Mouse (Mus musculus): ENCODE results near the gene Irgm1. TPM values are rescaled to one million over a fixed set of nuclear protein-coding genes. Genes with fewer than 3 reads are reported as not detected.

Irgm1 gene
- 35.5 TPM for polyA plus RNA-seq (2017; shearing (Covaris generic))

DNA sequence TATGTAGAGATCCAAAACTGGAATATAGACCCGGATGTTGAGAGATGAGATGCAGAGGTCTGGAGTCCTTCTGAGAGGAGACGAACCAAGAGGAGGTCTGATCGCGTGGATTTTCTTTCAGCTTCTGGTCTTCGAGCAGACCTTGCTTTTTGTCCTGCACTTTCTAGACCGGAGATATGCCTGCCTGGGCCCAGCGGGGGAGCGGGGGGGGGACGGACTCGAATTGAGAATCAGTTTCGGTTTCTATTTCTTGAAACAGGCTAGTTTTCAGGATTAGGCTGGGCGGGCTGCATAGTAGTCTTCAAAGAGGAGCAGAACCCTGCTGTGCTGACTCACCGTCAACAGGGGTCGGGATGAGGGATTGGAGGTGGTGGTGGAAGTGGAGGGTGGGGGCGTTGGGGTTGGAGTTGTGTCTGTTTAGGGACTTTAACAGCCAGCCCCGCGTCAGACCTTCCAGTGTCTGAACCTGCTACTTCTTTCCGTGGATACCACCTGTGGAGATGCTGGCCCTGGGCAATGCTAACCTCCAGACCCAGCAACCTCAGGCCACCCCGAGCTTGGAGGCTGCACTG is at the start of gene Irgm1:
Gene Irgm1, minus strand, starts transcription at position 483 of the 572 bp plus-strand sequence.

DNA sequence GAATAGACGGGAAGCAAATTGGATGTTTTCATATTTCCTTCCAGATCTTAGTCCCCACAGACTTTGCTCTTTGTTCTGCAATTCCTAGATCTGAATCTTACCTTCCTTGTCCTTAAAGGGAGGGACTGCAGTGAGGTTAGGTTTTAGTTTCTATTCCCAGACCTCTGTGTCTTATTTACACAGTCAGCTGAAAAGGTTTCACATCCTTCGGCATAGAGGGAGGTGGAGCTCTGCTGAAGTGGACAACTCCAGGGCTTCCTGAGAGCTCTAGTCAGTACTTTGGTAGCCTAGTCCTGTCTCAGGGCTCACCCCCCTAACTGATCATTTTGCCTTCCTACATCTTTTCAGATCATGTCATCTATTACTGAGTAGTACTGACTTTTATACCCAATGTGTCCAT is 30.5 kb upstream of the Irgm1 start, which contains the start of gene Gm5431:
Gene Gm5431, minus strand, starts transcription at position 194 of the 400 bp plus-strand sequence.

DNA sequence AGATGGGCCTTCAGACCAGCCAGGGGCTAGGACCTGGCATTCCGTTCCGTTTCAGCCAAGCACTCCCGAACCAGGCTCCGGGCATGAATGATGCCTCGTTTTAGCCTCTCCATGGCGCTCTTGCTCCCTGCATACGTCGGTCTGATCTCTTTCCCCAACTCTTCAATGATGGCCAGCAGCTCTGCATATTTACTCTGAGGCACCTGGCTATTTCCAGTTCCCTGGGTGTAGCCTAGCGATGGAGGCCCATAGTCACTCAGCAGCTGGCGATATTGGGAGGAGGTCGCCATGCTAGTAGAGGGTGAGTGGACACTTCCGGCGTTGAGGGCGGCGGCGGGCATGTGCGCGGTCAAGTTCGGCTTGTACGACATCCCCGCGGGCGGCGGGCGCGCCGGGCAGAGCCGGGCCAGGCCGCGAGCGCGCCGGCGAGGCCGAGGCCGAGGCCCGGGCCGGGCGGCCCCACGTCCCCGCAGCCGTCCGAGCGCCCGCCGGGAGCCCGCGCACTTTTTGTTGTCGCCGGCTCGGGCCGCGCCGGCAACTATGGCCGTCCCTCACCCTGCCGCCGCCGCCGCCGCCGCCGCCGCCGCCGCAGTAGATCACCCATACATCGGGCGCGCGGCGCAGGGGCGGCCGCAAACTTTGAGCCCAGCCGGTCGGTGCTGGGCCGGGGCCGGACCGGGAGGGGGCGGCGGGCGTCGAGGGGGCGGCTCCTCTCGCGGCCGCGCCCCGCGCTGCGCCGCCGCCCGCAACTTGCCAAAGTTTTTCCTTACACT is 45.3 kb downstream of the Irgm1 start, which contains the start of the genes Trim7 and Gm12184:
Gene Trim7, plus strand, starts transcription at position 162 of the 773 bp plus-strand sequence.
Gene Gm12184, minus strand, starts transcription at position 677 of the 773 bp plus-strand sequence.

DNA sequence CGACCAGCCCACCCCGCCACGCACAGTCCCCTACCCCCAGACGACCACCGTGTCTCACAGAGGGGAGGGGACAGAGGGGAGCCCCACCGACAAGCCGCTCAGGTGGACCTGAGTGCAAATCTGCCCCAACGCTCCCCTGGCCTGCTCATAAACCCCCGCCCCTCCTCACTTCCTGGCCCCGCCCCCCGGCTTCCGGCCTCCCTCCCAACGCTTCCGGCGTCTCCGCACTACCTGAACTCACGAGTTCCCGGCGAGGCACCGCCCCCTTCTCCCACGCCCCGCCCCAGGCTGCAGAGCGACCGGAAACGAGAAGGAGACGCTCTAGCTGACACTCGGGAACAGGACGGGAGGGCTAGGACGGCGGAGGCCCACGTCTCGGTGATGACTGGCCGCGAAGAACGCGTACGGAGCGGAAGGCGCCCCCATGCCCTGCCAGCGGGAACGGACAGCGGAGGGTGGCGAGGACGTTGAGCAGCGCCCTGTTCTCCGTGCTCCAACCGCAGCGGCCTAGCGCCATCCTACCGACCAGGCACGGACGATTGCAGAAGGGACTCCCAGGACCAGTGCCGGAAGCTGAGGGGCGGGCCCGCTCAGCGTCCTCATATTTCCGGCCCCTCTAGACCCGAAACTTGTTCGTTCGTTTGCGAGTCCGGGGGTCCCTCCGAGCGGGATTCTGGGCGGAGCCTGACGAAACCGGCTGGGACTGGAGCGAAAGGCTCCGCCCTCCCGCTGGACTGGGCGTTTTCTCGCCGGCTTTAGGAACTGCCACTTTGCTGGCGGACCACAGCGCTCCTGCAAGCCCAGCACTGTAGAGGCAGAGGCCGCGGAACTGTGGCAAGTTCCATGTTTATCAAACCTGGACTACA is 54.5 kb downstream of the Irgm1 start, which contains the start of gene Trim41:
Gene Trim41, minus strand, starts transcription at position 554 of the 866 bp plus-strand sequence.

Other genes starting within 250 kb of the Irgm1 start
- 602 TPM for gene Rack1, start 71.4 kb downstream of the Irgm1 start, polyA plus RNA-seq (2017; shearing (Covaris generic))
- 1.5 TPM for gene Trim41, start 54.3 kb downstream of the Irgm1 start, polyA plus RNA-seq (2017; shearing (Covaris generic))
- 0.74 TPM for gene Trim7, start 45.5 kb downstream of the Irgm1 start, polyA plus RNA-seq (2017; shearing (Covaris generic))
- 4.0 TPM for gene Gm12184, start 45.0 kb downstream of the Irgm1 start, polyA plus RNA-seq (2017; shearing (Covaris generic))
- 0.46 TPM for gene Gm5431, start 30.5 kb upstream of the Irgm1 start, polyA plus RNA-seq (2017; shearing (Covaris generic))
- 102 TPM for gene Psme2b, start 74.5 kb upstream of the Irgm1 start, polyA plus RNA-seq (2017; shearing (Covaris generic))
- 0.65 TPM for gene Olfr56, start 107.2 kb upstream of the Irgm1 start, polyA plus RNA-seq (2017; shearing (Covaris generic))
- 87.6 TPM for gene 9930111J21Rik1, start 107.7 kb upstream of the Irgm1 start, polyA plus RNA-seq (2017; shearing (Covaris generic))
- 0.76 TPM for gene Gm12185, start 120.5 kb upstream of the Irgm1 start, polyA plus RNA-seq (2017; shearing (Covaris generic))
- 55.4 TPM for gene Tgtp1, start 122.5 kb upstream of the Irgm1 start, polyA plus RNA-seq (2017; shearing (Covaris generic))
- gene 9930111J21Rik2, start 179.6 kb upstream of the Irgm1 start, polyA plus RNA-seq (2017; shearing (Covaris generic)), result 73.9 TPM
- gene Tgtp2, start 192.5 kb upstream of the Irgm1 start, polyA plus RNA-seq (2017; shearing (Covaris generic)), result 90.7 TPM
- 130 TPM for gene Ifi47, start 204.9 kb upstream of the Irgm1 start, polyA plus RNA-seq (2017; shearing (Covaris generic))
- gene Olfr1396, start 243.2 kb upstream of the Irgm1 start, polyA plus RNA-seq (2017; shearing (Covaris generic)), result not detected